Mouse (Mus musculus): ENCODE measurements at regions not wholly inside any gene's neighbourhood (a gene's known extent, or its start where the extent isn't known, plus 50 kb on each side); places are given as distances from the start of the nearest gene placed in this dataset.

DNA sequence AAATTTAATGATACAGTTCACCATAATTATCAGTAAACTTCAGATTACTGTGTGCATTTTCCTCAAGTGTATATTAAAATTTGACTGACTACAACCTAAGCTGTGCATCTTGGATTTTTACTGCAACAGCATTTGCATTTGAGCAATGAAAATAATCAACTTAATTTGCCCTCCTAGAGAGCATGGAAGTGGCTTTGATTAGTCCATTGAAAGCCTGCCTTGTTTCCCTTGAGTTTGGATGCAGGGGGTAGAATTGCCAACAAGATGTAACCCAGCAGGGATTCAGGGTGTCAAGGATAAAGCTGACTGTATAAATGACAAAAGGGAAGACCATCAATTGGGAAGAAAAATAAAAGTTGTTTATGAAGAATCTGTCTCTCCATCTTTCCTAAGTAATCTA lies 226.1 kb upstream of the Gm21833 start:
- no peak for ATAC-seq
- H3K9ac ChIP-seq (ENCODE audit: low read depth, low read length): no peak overlapping the region
- H3K4me3 ChIP-seq (ENCODE audit: low read depth, low read length): no peak overlapping the region
- H3K27me3 ChIP-seq (ENCODE audit: control insufficient read depth, insufficient read depth, low read depth, low read length): no peaks in the 10 kb centered on the region
- no peak overlapping the region for H3K27ac ChIP-seq (ENCODE audit: low read length)
- H3K36me3 ChIP-seq (ENCODE audit: control insufficient read depth, insufficient read depth, low read length): no peaks in the 10 kb centered on the region
- no peaks in the 10 kb centered on the region for H3K9me3 ChIP-seq (replicated peaks; ENCODE audit: control insufficient read depth, low read length, poor library complexity, severe bottlenecking)
- no peak overlapping the region for H3K4me2 ChIP-seq (ENCODE audit: low read length)
- H3K4me1 ChIP-seq (ENCODE audit: control insufficient read depth, insufficient read depth, low read length): no peaks in the 10 kb centered on the region

Measured in midbrain, embryonic 16.5 days (tissue).